Mouse (Mus musculus): ENCODE results near the gene Aass. TPM values are rescaled to one million over a fixed set of nuclear protein-coding genes. Genes with fewer than 3 reads are reported as not detected.
"Not testable (repeated sequence)": the region's sequence is repeated elsewhere in the genome, so short reads cannot be mapped to it uniquely, and the experiment has no call there.

The Aass gene
- 1.8 and 2.0 TPM in 2 replicates for polyA plus RNA-seq (2014; fragmentation: Nextera tagmentation; extraction: Ambion mirVana)

DNA sequence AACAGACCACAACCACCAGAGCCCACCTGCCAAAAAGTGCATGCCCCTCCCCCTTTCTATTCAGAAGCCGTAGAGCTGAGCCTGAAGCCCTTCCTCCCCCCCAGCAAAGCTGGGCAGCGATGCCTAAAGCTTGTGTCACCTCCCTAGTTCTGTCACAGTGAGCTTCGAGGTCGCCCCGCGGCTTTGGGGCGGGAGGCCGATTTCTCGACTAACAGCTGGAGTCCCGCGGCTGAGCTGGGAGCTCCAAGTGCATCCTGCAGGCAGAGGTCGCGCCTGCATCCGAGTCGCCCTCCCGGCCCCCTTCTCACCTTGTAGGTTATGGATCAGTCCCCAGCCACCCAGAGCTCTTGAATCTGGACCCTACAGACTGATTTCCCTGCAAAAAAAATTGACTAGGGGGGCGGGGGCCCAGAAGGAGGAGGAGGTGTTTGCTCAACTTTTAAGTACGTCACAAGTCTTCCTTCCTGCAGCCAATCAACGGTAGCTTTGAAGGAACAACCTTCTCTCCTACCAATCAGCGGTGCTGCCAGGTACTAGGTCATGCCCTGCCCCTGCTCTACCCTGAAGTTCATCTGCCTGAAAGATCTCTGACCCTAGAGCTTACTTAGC, at the start of gene Aass:
TSS of gene Aass (minus strand) at position 414 of the 609 bp plus-strand sequence.
- peak; percentile 83 for ATAC-seq (ENCODE audit: low FRiP score)
- no peak within 1 kb of the TSS for H3K27ac ChIP-seq (ENCODE audit: low read depth, low read length)

DNA sequence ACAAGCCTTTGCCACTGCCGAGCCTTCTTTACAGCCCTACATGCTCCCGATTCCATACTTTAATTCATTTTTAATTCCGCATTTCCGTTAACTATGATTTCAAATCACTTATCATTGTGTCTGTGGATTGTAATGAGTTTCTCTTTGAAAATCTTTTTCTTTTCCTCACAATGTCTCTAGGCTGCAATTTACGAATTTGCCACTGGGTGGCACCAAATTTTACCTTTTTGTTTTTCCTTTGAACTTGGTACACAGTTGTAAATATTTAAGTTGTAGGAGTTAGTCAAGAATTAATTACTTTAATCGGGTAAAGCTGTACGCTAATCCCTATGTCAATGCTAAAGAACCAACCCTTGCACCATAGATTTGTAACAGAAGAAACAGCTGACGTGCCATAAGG, 47.3 kb upstream of the Aass start:
- WGBS, result 24% methylated on average over 8 of the region's 8 CpGs
- no peaks in the 10 kb centered on the region for H3K4me1 ChIP-seq (replicated peaks; ENCODE audit: control insufficient read depth, insufficient read depth, low read length)
- no peaks in the 10 kb centered on the region for H3K36me3 ChIP-seq (ENCODE audit: control insufficient read depth, insufficient read depth, low read length)
- ATAC-seq (ENCODE audit: low FRiP score) (no peak), DNase-seq (ENCODE audit: low spot score) (peak; percentile 78)
- H3K4me2 ChIP-seq (replicated peaks; ENCODE audit: low read depth, low read length), result no peak overlapping the region
- H3K27me3 ChIP-seq (ENCODE audit: control insufficient read depth, insufficient read depth, low read length), result no peaks in the 10 kb centered on the region
- H3K27ac ChIP-seq (ENCODE audit: low read depth, low read length), result no peak overlapping the region
- no peaks in the 10 kb centered on the region for H3K9me3 ChIP-seq (ENCODE audit: control insufficient read depth, low read length)
- H3K4me3 ChIP-seq (ENCODE audit: low read depth, low read length), result no peak overlapping the region
- H3K9ac ChIP-seq (ENCODE audit: low read depth, low read length), result no peak overlapping the region

More for the DNA sequence above, at the start of gene Aass:
- 1% methylated on average over 20 of the region's 20 CpGs for WGBS
- H3K4me3 ChIP-seq (ENCODE audit: low read depth, low read length), result peak within 1 kb of the TSS; percentile 39
- no peaks in the 10 kb centered on the region for H3K4me1 ChIP-seq (replicated peaks; ENCODE audit: control insufficient read depth, insufficient read depth, low read length)
- peak; percentile 48 for DNase-seq (ENCODE audit: low spot score)
- 0 out of 2 replicates have a peak within 1 kb of the TSS, but pooled peaks have one; percentile 42 for H3K9ac ChIP-seq (ENCODE audit: low read depth, low read length)
- no peaks in the 10 kb centered on the region for H3K36me3 ChIP-seq (ENCODE audit: control insufficient read depth, insufficient read depth, low read length)
- H3K4me2 ChIP-seq (replicated peaks; ENCODE audit: low read depth, low read length), result peak within 1 kb of the TSS; percentile 76
- H3K9me3 ChIP-seq (ENCODE audit: control insufficient read depth, low read length), result no peaks in the 10 kb centered on the region
- H3K27me3 ChIP-seq (ENCODE audit: control insufficient read depth, insufficient read depth, low read length), result no peaks in the 10 kb centered on the region

DNA sequence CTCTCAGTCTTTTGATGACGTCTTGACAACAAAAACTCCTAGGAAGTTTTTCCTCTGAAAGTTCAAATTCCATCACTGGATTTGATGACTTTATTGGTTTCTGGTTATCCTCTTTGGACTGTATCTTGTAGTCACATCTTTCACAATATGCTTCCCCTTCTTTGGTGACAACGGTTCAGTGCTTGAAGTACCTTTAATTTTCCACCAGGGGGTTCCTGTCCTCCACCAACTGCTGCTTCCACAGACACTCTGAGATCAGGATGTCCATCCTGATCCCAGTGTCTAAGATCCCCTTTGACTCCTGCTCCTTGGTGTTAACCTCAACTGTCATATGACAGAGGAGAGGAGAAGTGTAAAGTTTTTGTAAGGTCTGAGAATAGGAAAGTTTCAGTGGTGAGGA, 31.0 kb upstream of the Aass start:
- not testable (repeated sequence) for H3K27me3 ChIP-seq (ENCODE audit: control insufficient read depth, insufficient read depth, low read length); H3K4me1 ChIP-seq (replicated peaks; ENCODE audit: control insufficient read depth, insufficient read depth, low read length); H3K36me3 ChIP-seq (ENCODE audit: control insufficient read depth, insufficient read depth, low read length); H3K4me3 ChIP-seq (ENCODE audit: low read depth, low read length); H3K4me2 ChIP-seq (replicated peaks; ENCODE audit: low read depth, low read length); H3K27ac ChIP-seq (ENCODE audit: low read depth, low read length); ATAC-seq (ENCODE audit: low FRiP score); H3K9ac ChIP-seq (ENCODE audit: low read depth, low read length); H3K9me3 ChIP-seq (ENCODE audit: control insufficient read depth, low read length); DNase-seq (ENCODE audit: low spot score)
- 63% methylated on average over 1 of the region's 2 CpGs for WGBS

DNA sequence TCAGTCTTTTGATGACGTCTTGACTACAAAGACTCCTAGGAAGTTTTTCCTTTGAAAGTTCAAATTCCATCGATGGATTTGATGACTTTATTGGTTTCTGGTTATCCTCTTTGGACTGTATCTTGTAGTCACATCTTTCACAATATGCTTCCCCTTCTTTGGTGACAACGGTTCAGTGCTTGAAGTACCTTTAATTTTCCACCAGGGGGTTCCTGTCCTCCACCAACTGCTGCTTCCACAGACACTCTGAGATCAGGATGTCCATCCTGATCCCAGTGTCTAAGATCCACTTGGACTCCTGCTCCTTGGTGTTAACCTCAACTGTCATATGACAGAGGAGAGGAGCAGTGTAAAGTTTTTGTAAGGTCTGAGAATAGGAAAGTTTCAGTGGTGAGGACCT, 23.6 kb upstream of the Aass start:
- not testable (repeated sequence) for H3K27ac ChIP-seq (ENCODE audit: low read depth, low read length); H3K9me3 ChIP-seq (ENCODE audit: control insufficient read depth, low read length); H3K4me1 ChIP-seq (replicated peaks; ENCODE audit: control insufficient read depth, insufficient read depth, low read length); H3K36me3 ChIP-seq (ENCODE audit: control insufficient read depth, insufficient read depth, low read length); H3K4me3 ChIP-seq (ENCODE audit: low read depth, low read length); H3K27me3 ChIP-seq (ENCODE audit: control insufficient read depth, insufficient read depth, low read length); DNase-seq (ENCODE audit: low spot score); ATAC-seq (ENCODE audit: low FRiP score); H3K9ac ChIP-seq (ENCODE audit: low read depth, low read length); H3K4me2 ChIP-seq (replicated peaks; ENCODE audit: low read depth, low read length)
- 72% methylated on average over 2 of the region's 3 CpGs for WGBS

GRCm38 (mm10) chr6:23153112-23153511, 20.3 kb upstream of the Aass start:
- ATAC-seq (ENCODE audit: low FRiP score), result no peak
- WGBS, result 92% methylated on average over 2 of the region's 2 CpGs
- no peak overlapping the region for H3K4me3 ChIP-seq (ENCODE audit: low read depth, low read length)
- no peaks in the 10 kb centered on the region for H3K36me3 ChIP-seq (ENCODE audit: control insufficient read depth, insufficient read depth, low read length)
- H3K4me2 ChIP-seq (replicated peaks; ENCODE audit: low read depth, low read length), result no peak overlapping the region
- H3K27ac ChIP-seq (ENCODE audit: low read depth, low read length), result no peak overlapping the region
- no peaks in the 10 kb centered on the region for H3K9me3 ChIP-seq (ENCODE audit: control insufficient read depth, low read length)
- no peaks in the 10 kb centered on the region for H3K27me3 ChIP-seq (ENCODE audit: control insufficient read depth, insufficient read depth, low read length)
- H3K4me1 ChIP-seq (replicated peaks; ENCODE audit: control insufficient read depth, insufficient read depth, low read length), result no peaks in the 10 kb centered on the region
- no peak for DNase-seq (ENCODE audit: low spot score)
- no peak overlapping the region for H3K9ac ChIP-seq (ENCODE audit: low read depth, low read length)

- Histone ChIP-seq H3K27ac (ENCODE audit: low read depth, low read length) (no peak overlapping the region), H3K4me2 (replicated peaks; ENCODE audit: low read depth, low read length) (no peak overlapping the region), H3K4me1 (replicated peaks; ENCODE audit: control insufficient read depth, insufficient read depth, low read length) (no peaks in the 10 kb centered on the region), H3K36me3 (ENCODE audit: control insufficient read depth, insufficient read depth, low read length) (no peaks in the 10 kb centered on the region), H3K9me3 (ENCODE audit: control insufficient read depth, low read length) (no peaks in the 10 kb centered on the region), H3K4me3 (ENCODE audit: low read depth, low read length) (no peak overlapping the region), H3K9ac (ENCODE audit: low read depth, low read length) (no peak overlapping the region), H3K27me3 (ENCODE audit: control insufficient read depth, insufficient read depth, low read length) (no peaks in the 10 kb centered on the region)
- ATAC-seq (ENCODE audit: low FRiP score), result no peak
- no peak for DNase-seq (ENCODE audit: low spot score)
- 79% methylated on average over 2 of the region's 2 CpGs for WGBS
These were observed 14.4 kb upstream of the Aass start for GRCm38 (mm10) chr6:23147221-23147620.

GRCm38 (mm10) chr6:23143980-23144379, 11.2 kb upstream of the Aass start:
- H3K9me3 ChIP-seq (ENCODE audit: control insufficient read depth, low read length), result no peaks in the 10 kb centered on the region
- no peak overlapping the region for H3K27ac ChIP-seq (ENCODE audit: low read depth, low read length)
- H3K4me2 ChIP-seq (replicated peaks; ENCODE audit: low read depth, low read length), result no peak overlapping the region
- no peak overlapping the region for H3K9ac ChIP-seq (ENCODE audit: low read depth, low read length)
- no peaks in the 10 kb centered on the region for H3K4me1 ChIP-seq (replicated peaks; ENCODE audit: control insufficient read depth, insufficient read depth, low read length)
- no peaks in the 10 kb centered on the region for H3K36me3 ChIP-seq (ENCODE audit: control insufficient read depth, insufficient read depth, low read length)
- ATAC-seq (ENCODE audit: low FRiP score), result no peak
- no peaks in the 10 kb centered on the region for H3K27me3 ChIP-seq (ENCODE audit: control insufficient read depth, insufficient read depth, low read length)
- no peak for DNase-seq (ENCODE audit: low spot score)
- H3K4me3 ChIP-seq (ENCODE audit: low read depth, low read length), result no peak overlapping the region

GRCm38 (mm10) chr6:23131015-23131414, 1.8 kb downstream of the Aass start:
- H3K4me2 ChIP-seq (replicated peaks; ENCODE audit: low read depth, low read length), result no peak overlapping the region
- no peaks in the 10 kb centered on the region for H3K4me1 ChIP-seq (replicated peaks; ENCODE audit: control insufficient read depth, insufficient read depth, low read length)
- no peak overlapping the region for H3K27ac ChIP-seq (ENCODE audit: low read depth, low read length)
- H3K4me3 ChIP-seq (ENCODE audit: low read depth, low read length), result no peak overlapping the region
- no peaks in the 10 kb centered on the region for H3K9me3 ChIP-seq (ENCODE audit: control insufficient read depth, low read length)
- H3K27me3 ChIP-seq (ENCODE audit: control insufficient read depth, insufficient read depth, low read length), result no peaks in the 10 kb centered on the region
- DNase-seq (ENCODE audit: low spot score) (no peak), ATAC-seq (ENCODE audit: low FRiP score) (no peak)
- 77% methylated on average over 4 of the region's 4 CpGs for WGBS
- no peaks in the 10 kb centered on the region for H3K36me3 ChIP-seq (ENCODE audit: control insufficient read depth, insufficient read depth, low read length)
- no peak overlapping the region for H3K9ac ChIP-seq (ENCODE audit: low read depth, low read length)

GRCm38 (mm10) chr6:23129201-23129600, 3.6 kb downstream of the Aass start:
- H3K4me2 ChIP-seq (replicated peaks; ENCODE audit: low read depth, low read length), result no peak overlapping the region
- H3K4me3 ChIP-seq (ENCODE audit: low read depth, low read length), result no peak overlapping the region
- WGBS, result 81% methylated on average over 4 of the region's 4 CpGs
- no peaks in the 10 kb centered on the region for H3K4me1 ChIP-seq (replicated peaks; ENCODE audit: control insufficient read depth, insufficient read depth, low read length)
- no peaks in the 10 kb centered on the region for H3K9me3 ChIP-seq (ENCODE audit: control insufficient read depth, low read length)
- no peaks in the 10 kb centered on the region for H3K27me3 ChIP-seq (ENCODE audit: control insufficient read depth, insufficient read depth, low read length)
- DNase-seq (ENCODE audit: low spot score) (no peak), ATAC-seq (ENCODE audit: low FRiP score) (no peak)
- H3K36me3 ChIP-seq (ENCODE audit: control insufficient read depth, insufficient read depth, low read length), result no peaks in the 10 kb centered on the region
- H3K27ac ChIP-seq (ENCODE audit: low read depth, low read length), result no peak overlapping the region
- no peak overlapping the region for H3K9ac ChIP-seq (ENCODE audit: low read depth, low read length)

All from hindbrain, embryonic 11.5 days (tissue).